Mouse (Mus musculus) stomach, postnatal 0 days (tissue): Measurements from ENCODE around the gene Tnrc6b. TPM values are rescaled to one million over a fixed set of nuclear protein-coding genes. Genes with fewer than 3 reads are reported as not detected.
"Not testable (repeated sequence)": the region's sequence is repeated elsewhere in the genome, so short reads cannot be mapped to it uniquely, and the experiment has no call there.

Experiments used
- ATAC-seq: fragments of 200-750 bp; cut with Nextera tagmentation; 2 replicates; pipeline ENCODE4 v1.8.0; 2017; ENCODE audit not compliant: low FRiP score, low TSS enrichment
- DNase-seq: peaks from one replicate; pipeline ENCODE4 v3.0.0-alpha.2; 2016; ENCODE audit warnings: low spot score
- H3K27ac ChIP-seq: fragments of 300-500 bp; sonication (generic); replicated peaks from 2 replicates; pipeline ENCODE4 v1.5.1; 2014; ENCODE audit warnings: mild to moderate bottlenecking, control low read depth
- H3K27me3 ChIP-seq: fragments of 300-500 bp; sonication (generic); 2 replicates; pipeline ENCODE4 v1.6.1; 2014; ENCODE audit warnings: low read length; ENCODE audit not compliant: control insufficient read depth, insufficient read depth
- H3K36me3 ChIP-seq: fragments of 300-500 bp; sonication (generic); 2 replicates; pipeline ENCODE4 v1.6.1; 2014; ENCODE audit warnings: low read length, mixed read lengths; ENCODE audit not compliant: control insufficient read depth, insufficient read depth
- H3K4me1 ChIP-seq: fragments of 300-500 bp; sonication (generic); replicated peaks from 2 replicates; pipeline ENCODE4 v1.6.1; 2014; ENCODE audit warnings: antibody characterized with exemption; ENCODE audit not compliant: control insufficient read depth, insufficient read depth
- H3K4me2 ChIP-seq: fragments of 300-500 bp; sonication (generic); replicated peaks from 2 replicates; pipeline ENCODE4 v1.6.1; 2014; ENCODE audit warnings: low read depth, mild to moderate bottlenecking, control low read depth, moderate library complexity
- H3K4me3 ChIP-seq: fragments of 300-500 bp; sonication (generic); 2 replicates; pipeline ENCODE4 v1.5.1; 2014; ENCODE audit warnings: low read depth, low read length, control low read depth
- H3K9ac ChIP-seq: fragments of 300-500 bp; sonication (generic); 2 replicates; pipeline ENCODE4 v1.6.1; 2014; ENCODE audit warnings: mild to moderate bottlenecking, low read length, control low read depth, mixed read lengths
- H3K9me3 ChIP-seq: fragments of 300-500 bp; sonication (generic); 2 replicates; pipeline ENCODE4 v1.6.1; 2016; ENCODE audit warnings: low read length; ENCODE audit not compliant: control insufficient read depth
- CTCF ChIP-seq: IDR thresholded peaks from 2 replicates; pipeline ENCODE4 v1.5.1; 2016; ENCODE audit warnings: antibody characterized with exemption, low read depth, mild to moderate bottlenecking, moderate library complexity
- EP300 ChIP-seq: optimal IDR thresholded peaks from 2 replicates; pipeline ENCODE3; 2016; ENCODE audit warnings: antibody characterized with exemption
- WGBS: fragments of 180-500 bp; shearing (Covaris S2); extraction: QIAGEN DNeasy Blood & Tissue Kit; methylation state at CpG from one replicate; pipeline ENCODE4 v1.1.7; 2014; 5-methylcytosine and 5-hydroxymethylcytosine counted together
- polyA plus RNA-seq: library from polyadenylated mRNA; unstranded; fragments of >200 nt; fragmentation: Nextera tagmentation; extraction: Ambion mirVana; gene quantifications from 2 replicates; pipeline ENCODE4 v1.2.1, GENCODE M21; 2015

Tnrc6b gene
- polyA plus RNA-seq, 1 experiment from 2014 or later, result 8.5 TPM

- TF ChIP-seq EP300 (no peak), CTCF (no peak)
- Histone ChIP-seq H3K27me3 (no peaks in the 10 kb centered on the region), H3K36me3 (peaks cover 23% of the 10 kb centered on the region), H3K4me3 (no peak overlapping the region), H3K9ac (no peak overlapping the region), H3K9me3 (no peaks in the 10 kb centered on the region), H3K27ac (no peak overlapping the region; the same call in 1 of the 2 replicates), H3K4me1 (no peaks in the 10 kb centered on the region), H3K4me2 (no peak overlapping the region)
- DNase-seq, result no peak
- no peak for ATAC-seq
- WGBS, result 64% methylated on average over 20 of the region's 20 CpGs
These were observed 217.8 kb downstream of the Tnrc6b start for GRCm38 (mm10) chr15:80928811-80929355.

GRCm38 (mm10) chr15:80930048-80930571, 219.0 kb downstream of the Tnrc6b start:
- ATAC-seq, result no peak; the same call in 1 of the 2 replicates

GRCm38 (mm10) chr15:80930676-80931320, 219.7 kb downstream of the Tnrc6b start:
- H3K4me2 ChIP-seq, H3K4me3 ChIP-seq, H3K9me3 ChIP-seq, ATAC-seq, H3K27me3 ChIP-seq, H3K9ac ChIP-seq, DNase-seq, H3K4me1 ChIP-seq, H3K27ac ChIP-seq: not testable (repeated sequence)
- WGBS, result 77% methylated on average over 23 of the region's 23 CpGs
- H3K36me3 ChIP-seq, result peaks cover 18% of the 10 kb centered on the region

More at GRCm38 (mm10) chr15:80930048-80930571, 219.0 kb downstream of the Tnrc6b start:
- H3K4me3 ChIP-seq, result no peak overlapping the region
- TF ChIP-seq CTCF, result no peak
- TF ChIP-seq EP300, result no peak
- peaks cover 18% of the 10 kb centered on the region for H3K36me3 ChIP-seq
- 27% methylated on average over 14 of the region's 16 CpGs for WGBS
- no peak overlapping the region for H3K9ac ChIP-seq
- H3K4me2 ChIP-seq, result no peak overlapping the region
- H3K27ac ChIP-seq, result peak overlapping the region; percentile 35; the same call in 1 of the 2 replicates
- no peaks in the 10 kb centered on the region for H3K9me3 ChIP-seq
- H3K27me3 ChIP-seq, result no peaks in the 10 kb centered on the region
- no peaks in the 10 kb centered on the region for H3K4me1 ChIP-seq
- DNase-seq, result no peak

GRCm38 (mm10) chr15:80931345-80931960, 220.3 kb downstream of the Tnrc6b start:
- no peak for ATAC-seq
- TF ChIP-seq EP300 (no peak), CTCF (no peak)
- Histone ChIP-seq H3K36me3 (peaks cover 18% of the 10 kb centered on the region), H3K9me3 (no peaks in the 10 kb centered on the region), H3K4me2 (no peak overlapping the region), H3K27me3 (no peaks in the 10 kb centered on the region), H3K27ac (no peak overlapping the region), H3K4me3 (no peak overlapping the region), H3K9ac (no peak overlapping the region), H3K4me1 (no peaks in the 10 kb centered on the region)
- no peak for DNase-seq
- WGBS, result 83% methylated on average over 9 of the region's 9 CpGs

- Histone ChIP-seq H3K4me1 (no peaks in the 10 kb centered on the region), H3K9ac (no peak overlapping the region), H3K27ac (no peak overlapping the region), H3K4me3 (no peak overlapping the region), H3K36me3 (peaks cover 5% of the 10 kb centered on the region; the same call in 1 of the 2 replicates), H3K27me3 (no peaks in the 10 kb centered on the region), H3K4me2 (no peak overlapping the region), H3K9me3 (no peaks in the 10 kb centered on the region)
- ATAC-seq (no peak), DNase-seq (no peak)
- WGBS, result 91% methylated on average over 5 of the region's 5 CpGs
- no peak for TF ChIP-seq EP300
- no peak for TF ChIP-seq CTCF
These were observed 223.7 kb downstream of the Tnrc6b start for GRCm38 (mm10) chr15:80934841-80935240.

- H3K27ac ChIP-seq, result peak overlapping the region; percentile 19; the same call in 1 of the 2 replicates
- no peaks in the 10 kb centered on the region for H3K4me1 ChIP-seq
- no peaks in the 10 kb centered on the region for H3K27me3 ChIP-seq
- peaks cover 5% of the 10 kb centered on the region; the same call in 1 of the 2 replicates for H3K36me3 ChIP-seq
- DNase-seq (no peak), ATAC-seq (peak; percentile 26; the same call in 1 of the 2 replicates)
- no peak overlapping the region for H3K4me2 ChIP-seq
- 36% methylated on average over 3 of the region's 3 CpGs for WGBS
- TF ChIP-seq EP300, result no peak
- TF ChIP-seq CTCF, result no peak
- H3K9me3 ChIP-seq, result no peaks in the 10 kb centered on the region
- H3K9ac ChIP-seq, result no peak overlapping the region
- no peak overlapping the region for H3K4me3 ChIP-seq
These were observed 225.6 kb downstream of the Tnrc6b start for GRCm38 (mm10) chr15:80936686-80937085.
